Mouse (Mus musculus) MEL (cell line): ENCODE measurements at regions not wholly inside any gene's neighbourhood (a gene's known extent, or its start where the extent isn't known, plus 50 kb on each side); places are given as distances from the start of the nearest gene placed in this dataset.
A peak's percentile ranks its signal among the peaks of the same experiment; 100 is the strongest.
"Not testable (repeated sequence)": the region's sequence is repeated elsewhere in the genome, so short reads cannot be mapped to it uniquely, and the experiment has no call there.

Experiments
- DNase-seq: peaks from one replicate; pipeline ENCODE4 v3.0.0; 2011; ENCODE audit warnings: low read depth, low spot score
- H3K27ac ChIP-seq: 2 replicates; pipeline ENCODE4 v1.5.1; 2012; ENCODE audit warnings: low read depth, mild to moderate bottlenecking, control low read depth, low read length, moderate library complexity; ENCODE audit not compliant: control insufficient read depth
- H3K27me3 ChIP-seq, 2 experiments: fragments of 150-350 bp in 1 of 2; sonication (generic) in 1 of 2; 2 replicates each; pipeline ENCODE4 v1.6.1; 2012; ENCODE audit warnings: low read length in 2 of 2, mild to moderate bottlenecking in 2 of 2, improper control_type of control experiment in 1 of 2, moderate library complexity in 1 of 2; ENCODE audit not compliant: insufficient read depth in 2 of 2, control insufficient read depth in 1 of 2
- H3K36me3 ChIP-seq, 2 experiments: 2 replicates each; pipeline ENCODE4 v1.6.1; 2012 to 2014; ENCODE audit warnings: low read length in 2 of 2, improper control_type of control experiment in 1 of 2, inconsistent platforms in 1 of 2, mild to moderate bottlenecking in 1 of 2; ENCODE audit not compliant: insufficient read depth in 2 of 2, control insufficient read depth in 1 of 2
- H3K4me1 ChIP-seq, 2 experiments: fragments of 150-350 bp in 1 of 2; sonication (generic) in 1 of 2; 2 replicates each; pipeline ENCODE4 v1.6.1; 2012; ENCODE audit warnings: low read length in 2 of 2, improper control_type of control experiment in 1 of 2, mild to moderate bottlenecking in 1 of 2; ENCODE audit not compliant: insufficient read depth in 2 of 2, control insufficient read depth in 1 of 2
- H3K4me3 ChIP-seq, 2 experiments: fragments of 150-350 bp in 1 of 2; sonication (generic) in 1 of 2; 2 replicates each; pipeline ENCODE4 v1.5.1; 2012; ENCODE audit warnings: low read depth in 2 of 2, low read length in 2 of 2, mild to moderate bottlenecking in 2 of 2, moderate library complexity in 2 of 2, control low read depth in 1 of 2, improper control_type of control experiment in 1 of 2; ENCODE audit not compliant: control insufficient read depth in 1 of 2, insufficient read depth in 1 of 2
- H3K79me2 ChIP-seq: 2 replicates; pipeline ENCODE4 v1.6.1; 2012; ENCODE audit warnings: mild to moderate bottlenecking, low read length, moderate library complexity; ENCODE audit not compliant: control insufficient read depth, poor library complexity, insufficient read depth
- H3K9ac ChIP-seq: 2 replicates; pipeline ENCODE4 v1.6.1; 2012; ENCODE audit warnings: low read depth, mild to moderate bottlenecking, control low read depth, low read length, moderate library complexity; ENCODE audit not compliant: control insufficient read depth, poor library complexity, severe bottlenecking
- H3K9me3 ChIP-seq: fragments of 150-350 bp; sonication (generic); replicated peaks from 2 replicates; pipeline ENCODE4 v1.6.1; 2012; ENCODE audit warnings: mild to moderate bottlenecking, low read length, improper control_type of control experiment, moderate library complexity; ENCODE audit not compliant: insufficient read depth

DNA sequence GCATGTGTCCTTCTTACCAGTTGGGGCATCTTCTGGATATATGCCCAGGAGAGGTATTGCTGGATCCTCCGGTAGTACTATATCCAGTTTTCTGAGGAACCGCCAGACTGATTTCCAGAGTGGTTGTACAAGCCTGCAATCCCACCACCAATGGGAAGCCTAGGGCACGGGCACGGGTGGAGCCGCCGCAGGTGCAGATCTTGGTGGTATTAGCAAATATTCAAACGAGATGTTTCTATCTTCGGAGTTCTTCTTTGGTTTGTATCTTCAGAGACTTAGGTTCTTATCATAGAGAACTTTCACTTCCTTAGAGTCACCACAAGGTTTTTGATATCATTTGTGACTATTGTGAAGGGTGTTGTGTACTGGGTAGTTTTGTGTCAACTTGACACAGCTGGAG lies 103.1 kb downstream of the Btbd35f12 start:
- not testable (repeated sequence) for H3K4me3 ChIP-seq, H3K36me3 ChIP-seq, H3K9ac ChIP-seq, H3K4me1 ChIP-seq, H3K9me3 ChIP-seq, H3K27ac ChIP-seq, H3K79me2 ChIP-seq, H3K27me3 ChIP-seq
- DNase-seq, result peak; percentile 15
